Mouse (Mus musculus) midbrain, embryonic 14.5 days (tissue): ENCODE measurements around the gene BC005537. TPM values are rescaled to one million over a fixed set of nuclear protein-coding genes. Genes with fewer than 3 reads are reported as not detected.
A peak's percentile ranks its signal among the peaks of the same experiment; 100 is the strongest.

ENCODE experiments used
- ATAC-seq: fragments of 200-750 bp; cut with Nextera tagmentation; 2 replicates; pipeline ENCODE4 v1.8.0; 2017; ENCODE audit warnings: moderate number of reproducible peaks, moderate library complexity; ENCODE audit not compliant: low FRiP score, low TSS enrichment
- DNase-seq: peaks from one replicate; pipeline ENCODE4 v3.0.0-alpha.2; 2015
- H3K27ac ChIP-seq: fragments of 300-500 bp; sonication (generic); replicated peaks from 2 replicates; pipeline ENCODE4 v1.5.1; 2014; ENCODE audit warnings: mild to moderate bottlenecking, low read depth, low read length, moderate library complexity
- H3K27me3 ChIP-seq: fragments of 300-500 bp; sonication (generic); 2 replicates; pipeline ENCODE4 v1.6.1; 2014; ENCODE audit warnings: low read length, control low read depth, mixed read lengths; ENCODE audit not compliant: control insufficient read depth, insufficient read depth
- H3K36me3 ChIP-seq: fragments of 300-500 bp; sonication (generic); 2 replicates; pipeline ENCODE4 v1.6.1; 2014; ENCODE audit warnings: low read length, control low read depth; ENCODE audit not compliant: control insufficient read depth, insufficient read depth
- H3K4me1 ChIP-seq: fragments of 300-500 bp; sonication (generic); 2 replicates; pipeline ENCODE4 v1.6.1; 2014; ENCODE audit warnings: mild to moderate bottlenecking, antibody characterized with exemption, low read length, control low read depth; ENCODE audit not compliant: control insufficient read depth, insufficient read depth
- H3K4me2 ChIP-seq: fragments of 300-500 bp; sonication (generic); 2 replicates; pipeline ENCODE4 v1.6.1; 2014; ENCODE audit warnings: mild to moderate bottlenecking, low read length, moderate library complexity
- H3K4me3 ChIP-seq: fragments of 300-500 bp; sonication (generic); replicated peaks from 2 replicates; pipeline ENCODE4 v1.5.1; 2014; ENCODE audit warnings: low read depth, low read length
- H3K9ac ChIP-seq: fragments of 300-500 bp; sonication (generic); replicated peaks from 2 replicates; pipeline ENCODE4 v1.6.1; 2014; ENCODE audit warnings: mild to moderate bottlenecking, low read length, moderate library complexity
- H3K9me3 ChIP-seq: fragments of 300-500 bp; sonication (generic); 2 replicates; pipeline ENCODE4 v1.6.1; 2016; ENCODE audit warnings: low read length, control low read depth, mixed read lengths; ENCODE audit not compliant: control insufficient read depth
- WGBS: fragments of 180-500 bp; shearing (Covaris S2); extraction: QIAGEN DNeasy Blood & Tissue Kit; methylation state at CpG from one replicate; pipeline ENCODE4 v1.1.7; 2014; 5-methylcytosine and 5-hydroxymethylcytosine counted together
- polyA plus RNA-seq: library from polyadenylated mRNA; unstranded; fragments of >200 nt; fragmentation: Nextera tagmentation; extraction: Ambion mirVana; gene quantifications from 2 replicates; pipeline ENCODE4 v1.2.1, GENCODE M21; 2014

The BC005537 gene
- polyA plus RNA-seq, 1 experiment from 2014 or later: 51.8 TPM

- Histone ChIP-seq H3K4me3 (no peak overlapping the region), H3K4me1 (no peaks in the 10 kb centered on the region), H3K9ac (no peak overlapping the region), H3K27ac (no peak overlapping the region), H3K27me3 (no peaks in the 10 kb centered on the region), H3K9me3 (no peaks in the 10 kb centered on the region), H3K4me2 (no peak overlapping the region), H3K36me3 (no peaks in the 10 kb centered on the region)
- ATAC-seq (no peak), DNase-seq (no peak)
- WGBS: 91% methylated on average over 9 of the region's 9 CpGs
Observed at GRCm38 (mm10) chr13:24792411-24793045, 8.9 kb upstream of the BC005537 start.

GRCm38 (mm10) chr13:24798686-24799085, 2.8 kb upstream of the BC005537 start:
- WGBS: 97% methylated on average over 4 of the region's 4 CpGs
- peaks cover 12% of the 10 kb centered on the region for H3K4me1 ChIP-seq

GRCm38 (mm10) chr13:24799378-24799777, 2.1 kb upstream of the BC005537 start:
- DNase-seq (no peak), ATAC-seq (no peak)
- H3K9me3 ChIP-seq: no peaks in the 10 kb centered on the region
- peak overlapping the region; percentile 99 for H3K4me3 ChIP-seq
- WGBS: 76% methylated on average over 5 of the region's 5 CpGs
- no peak overlapping the region for H3K27ac ChIP-seq
- no peaks in the 10 kb centered on the region for H3K36me3 ChIP-seq
- no peaks in the 10 kb centered on the region for H3K27me3 ChIP-seq
- H3K4me1 ChIP-seq: peaks cover 18% of the 10 kb centered on the region
- H3K9ac ChIP-seq: no peak overlapping the region; the same call in 1 of the 2 replicates
- H3K4me2 ChIP-seq: peak overlapping the region; percentile 67

More at GRCm38 (mm10) chr13:24798686-24799085, 2.8 kb upstream of the BC005537 start:
- no peak for ATAC-seq
- no peaks in the 10 kb centered on the region for H3K27me3 ChIP-seq
- no peak overlapping the region for H3K27ac ChIP-seq
- H3K36me3 ChIP-seq: no peaks in the 10 kb centered on the region
- no peak overlapping the region for H3K9ac ChIP-seq
- no peaks in the 10 kb centered on the region for H3K9me3 ChIP-seq
- H3K4me3 ChIP-seq: no peak overlapping the region
- H3K4me2 ChIP-seq: no peak overlapping the region
- no peak for DNase-seq

GRCm38 (mm10) chr13:24799925-24800673, 1.4 kb upstream of the BC005537 start:
- Histone ChIP-seq H3K36me3 (no peaks in the 10 kb centered on the region), H3K27me3 (no peaks in the 10 kb centered on the region), H3K27ac (peak overlapping the region; percentile 98), H3K9me3 (no peaks in the 10 kb centered on the region), H3K4me2 (peak overlapping the region; percentile 67), H3K4me3 (peak overlapping the region; percentile 99), H3K9ac (peak overlapping the region; percentile 59), H3K4me1 (peaks cover 22% of the 10 kb centered on the region)
- ATAC-seq (no peak; the same call in 1 of the 2 replicates), DNase-seq (peak; percentile 65)
- 1% methylated on average over 31 of the region's 31 CpGs for WGBS

GRCm38 (mm10) chr13:24800674-24801307, 666 bp upstream of the BC005537 start:
- H3K27ac ChIP-seq: peak overlapping the region; percentile 98
- H3K4me3 ChIP-seq: peak overlapping the region; percentile 99
- DNase-seq (peak; percentile 98), ATAC-seq (peak; percentile 97)
- H3K4me2 ChIP-seq: peak overlapping the region; percentile 67
- H3K9me3 ChIP-seq: no peaks in the 10 kb centered on the region
- H3K27me3 ChIP-seq: no peaks in the 10 kb centered on the region
- H3K4me1 ChIP-seq: peaks cover 22% of the 10 kb centered on the region
- peaks cover 4% of the 10 kb centered on the region; the same call in 1 of the 2 replicates for H3K36me3 ChIP-seq
- peak overlapping the region; percentile 94 for H3K9ac ChIP-seq
- WGBS: under 1% methylated on average over 42 of the region's 42 CpGs

- WGBS: 0% methylated on average over 26 of the region's 26 CpGs
- peak; percentile 61 for DNase-seq
- no peaks in the 10 kb centered on the region for H3K9me3 ChIP-seq
Observed at GRCm38 (mm10) chr13:24802131-24802691, 754 bp downstream of the BC005537 start.

GRCm38 (mm10) chr13:24803196-24803595, 1.7 kb downstream of the BC005537 start:
- Histone ChIP-seq H3K4me2 (peak overlapping the region; percentile 67), H3K4me3 (peak overlapping the region; percentile 99), H3K27me3 (no peaks in the 10 kb centered on the region), H3K9me3 (no peaks in the 10 kb centered on the region), H3K36me3 (peaks cover 21% of the 10 kb centered on the region), H3K9ac (peak overlapping the region; percentile 94; the same call in 1 of the 2 replicates), H3K27ac (no peak overlapping the region), H3K4me1 (peaks cover 22% of the 10 kb centered on the region)
- WGBS: 12% methylated on average over 2 of the region's 2 CpGs
- no peak for DNase-seq
- no peak for ATAC-seq

More at GRCm38 (mm10) chr13:24802131-24802691, 754 bp downstream of the BC005537 start:
- no peak for ATAC-seq
- H3K27me3 ChIP-seq: no peaks in the 10 kb centered on the region
- peak overlapping the region; percentile 99 for H3K4me3 ChIP-seq
- peaks cover 22% of the 10 kb centered on the region for H3K4me1 ChIP-seq
- H3K4me2 ChIP-seq: peak overlapping the region; percentile 67
- peak overlapping the region; percentile 98 for H3K27ac ChIP-seq
- H3K36me3 ChIP-seq: peaks cover 11% of the 10 kb centered on the region
- peak overlapping the region; percentile 94 for H3K9ac ChIP-seq

- H3K9me3 ChIP-seq: no peaks in the 10 kb centered on the region
Observed at GRCm38 (mm10) chr13:24806079-24806478, 4.6 kb downstream of the BC005537 start.

More at GRCm38 (mm10) chr13:24806079-24806478, 4.6 kb downstream of the BC005537 start:
- no peak for ATAC-seq
- Histone ChIP-seq H3K27ac (no peak overlapping the region), H3K4me3 (no peak overlapping the region), H3K4me2 (no peak overlapping the region), H3K9ac (no peak overlapping the region), H3K27me3 (no peaks in the 10 kb centered on the region), H3K36me3 (peaks cover 50% of the 10 kb centered on the region), H3K4me1 (peaks cover 22% of the 10 kb centered on the region)
- no peak for DNase-seq
